Mouse (Mus musculus): ENCODE measurements around the gene Celsr1. TPM values are rescaled to one million over a fixed set of nuclear protein-coding genes. Genes with fewer than 3 reads are reported as not detected.

Celsr1 gene
- polyA plus RNA-seq, 1 experiment: 2.9 TPM

DNA sequence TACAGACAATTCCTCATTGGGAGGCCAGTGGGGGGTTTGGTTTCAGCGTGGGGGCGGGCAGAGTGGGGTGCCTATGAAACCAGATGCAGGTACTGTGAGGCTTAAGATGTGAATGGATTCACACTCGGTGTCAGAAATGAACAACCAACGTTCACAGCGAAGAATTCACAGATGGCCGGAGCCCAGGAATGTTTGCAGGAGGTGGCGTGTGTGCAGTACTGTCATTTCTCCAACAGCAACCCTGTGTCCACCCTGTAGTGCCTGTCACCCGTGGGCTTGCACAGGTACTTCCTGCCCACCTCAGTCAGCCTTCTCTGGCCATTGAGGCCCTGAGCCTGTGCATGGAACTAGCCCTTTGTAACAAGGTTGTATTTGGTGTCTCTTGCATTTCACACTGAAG, 85.6 kb downstream of the Celsr1 start:
- H3K27ac ChIP-seq (ENCODE audit: insufficient read depth, low read depth, low read length): no peak overlapping the region
- TF ChIP-seq POLR2A (IDR thresholded peaks at IDR 0.05; ENCODE audit: low read depth, low read length) (no peak), CTCF (IDR thresholded peaks at IDR 0.05; ENCODE audit: extremely low read depth, insufficient read length, insufficient replicate concordance, low read depth, low read length) (no peak)
- 80% methylated on average over 8 of the region's 8 CpGs for WGBS
- H3K27me3 ChIP-seq (ENCODE audit: control insufficient read depth, insufficient read depth, low read length): no peaks in the 10 kb centered on the region
- no peaks in the 10 kb centered on the region for H3K36me3 ChIP-seq (ENCODE audit: control insufficient read depth, insufficient read depth, low read length)
- H3K4me1 ChIP-seq (ENCODE audit: control insufficient read depth, insufficient read depth, insufficient read length, low read length): no peaks in the 10 kb centered on the region
- H3K4me3 ChIP-seq (ENCODE audit: low read depth, low read length): no peak overlapping the region

DNA sequence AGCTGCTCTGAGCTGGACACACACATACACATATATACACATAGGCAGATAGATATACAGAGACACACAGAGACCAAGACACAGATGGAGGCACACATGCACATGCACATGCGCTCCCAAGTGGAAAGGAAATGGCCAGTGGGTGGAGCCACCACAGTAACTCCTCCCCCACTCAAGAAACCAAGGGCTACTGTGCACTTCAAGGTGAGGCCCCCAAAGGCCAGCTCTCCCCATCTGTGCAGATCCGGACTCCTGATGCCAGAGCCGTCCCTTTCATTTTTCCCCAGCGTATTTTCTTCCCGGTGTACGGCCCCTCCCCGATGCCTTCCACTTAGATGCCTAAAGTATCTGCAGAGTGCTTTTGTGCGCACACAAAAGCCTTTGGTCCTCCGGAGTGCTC, 86.0 kb downstream of the Celsr1 start:
- no peak for TF ChIP-seq CTCF (IDR thresholded peaks at IDR 0.05; ENCODE audit: extremely low read depth, insufficient read length, insufficient replicate concordance, low read depth, low read length)
- TF ChIP-seq POLR2A (IDR thresholded peaks at IDR 0.05; ENCODE audit: low read depth, low read length): no peak
- Histone ChIP-seq H3K4me3 (ENCODE audit: low read depth, low read length) (no peak overlapping the region), H3K4me1 (ENCODE audit: control insufficient read depth, insufficient read depth, insufficient read length, low read length) (no peaks in the 10 kb centered on the region), H3K27me3 (ENCODE audit: control insufficient read depth, insufficient read depth, low read length) (no peaks in the 10 kb centered on the region), H3K36me3 (ENCODE audit: control insufficient read depth, insufficient read depth, low read length) (no peaks in the 10 kb centered on the region), H3K27ac (ENCODE audit: insufficient read depth, low read depth, low read length) (no peak overlapping the region)
- WGBS: 79% methylated on average over 9 of the region's 9 CpGs

DNA sequence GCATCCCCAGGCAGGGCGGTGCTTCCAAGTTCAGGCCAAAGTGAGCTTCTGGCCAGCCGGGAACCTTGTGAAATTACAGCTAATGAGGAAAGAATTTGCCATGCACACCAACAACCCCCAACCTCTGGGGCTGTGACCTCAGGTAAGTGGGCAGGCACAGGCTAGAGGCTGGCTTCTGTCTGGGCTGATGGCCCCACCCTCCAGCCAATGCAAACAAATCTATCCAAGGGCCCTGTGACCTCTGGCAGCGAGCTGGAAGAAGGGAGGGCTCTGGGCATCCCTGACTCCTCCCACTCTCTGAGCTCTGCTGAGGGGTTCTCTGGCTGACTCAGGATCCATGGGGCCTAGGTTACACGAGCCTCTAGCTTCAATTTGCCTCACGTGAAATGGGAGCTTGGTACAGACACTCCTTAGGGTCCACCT, 97.9 kb downstream of the Celsr1 start:
- TF ChIP-seq CTCF (IDR thresholded peaks at IDR 0.05; ENCODE audit: extremely low read depth, insufficient read length, insufficient replicate concordance, low read depth, low read length): no peak
- no peak for TF ChIP-seq POLR2A (IDR thresholded peaks at IDR 0.05; ENCODE audit: low read depth, low read length)
- WGBS: 38% methylated on average over 5 of the region's 5 CpGs
- no peaks in the 10 kb centered on the region for H3K27me3 ChIP-seq (ENCODE audit: control insufficient read depth, insufficient read depth, low read length)

DNA sequence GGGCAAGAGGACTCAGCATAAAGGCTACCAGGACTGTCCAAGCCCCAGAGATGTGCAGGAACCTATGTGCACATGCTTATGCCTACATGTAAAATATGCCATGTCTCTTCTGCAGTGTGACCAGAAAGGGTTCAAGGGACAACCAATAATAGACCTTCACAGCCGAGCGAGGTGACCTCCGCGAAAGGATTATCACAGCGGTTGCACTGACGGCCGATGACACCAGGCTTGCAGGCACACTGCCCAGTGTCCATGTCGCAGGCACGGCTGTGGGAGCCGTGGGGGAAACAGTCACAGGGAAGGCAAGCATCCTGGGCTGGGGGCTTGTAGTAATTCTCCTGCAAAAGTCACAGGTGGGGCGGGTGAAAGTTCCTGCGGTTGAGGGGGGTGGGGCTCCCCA, 105.4 kb downstream of the Celsr1 start:
- Histone ChIP-seq H3K36me3 (ENCODE audit: control insufficient read depth, insufficient read depth, low read length) (no peaks in the 10 kb centered on the region), H3K27me3 (ENCODE audit: control insufficient read depth, insufficient read depth, low read length) (no peaks in the 10 kb centered on the region), H3K4me1 (ENCODE audit: control insufficient read depth, insufficient read depth, insufficient read length, low read length) (no peaks in the 10 kb centered on the region), H3K4me3 (ENCODE audit: low read depth, low read length) (no peak overlapping the region), H3K27ac (ENCODE audit: insufficient read depth, low read depth, low read length) (no peak overlapping the region)
- WGBS: 80% methylated on average over 12 of the region's 12 CpGs
- TF ChIP-seq POLR2A (IDR thresholded peaks at IDR 0.05; ENCODE audit: low read depth, low read length): no peak
- no peak for TF ChIP-seq CTCF (IDR thresholded peaks at IDR 0.05; ENCODE audit: extremely low read depth, insufficient read length, insufficient replicate concordance, low read depth, low read length)

More for the DNA sequence above, 97.9 kb downstream of the Celsr1 start:
- H3K4me3 ChIP-seq (ENCODE audit: low read depth, low read length): no peak overlapping the region
- H3K4me1 ChIP-seq (ENCODE audit: control insufficient read depth, insufficient read depth, insufficient read length, low read length): no peaks in the 10 kb centered on the region
- no peaks in the 10 kb centered on the region for H3K36me3 ChIP-seq (ENCODE audit: control insufficient read depth, insufficient read depth, low read length)
- no peak overlapping the region for H3K27ac ChIP-seq (ENCODE audit: insufficient read depth, low read depth, low read length)

DNA sequence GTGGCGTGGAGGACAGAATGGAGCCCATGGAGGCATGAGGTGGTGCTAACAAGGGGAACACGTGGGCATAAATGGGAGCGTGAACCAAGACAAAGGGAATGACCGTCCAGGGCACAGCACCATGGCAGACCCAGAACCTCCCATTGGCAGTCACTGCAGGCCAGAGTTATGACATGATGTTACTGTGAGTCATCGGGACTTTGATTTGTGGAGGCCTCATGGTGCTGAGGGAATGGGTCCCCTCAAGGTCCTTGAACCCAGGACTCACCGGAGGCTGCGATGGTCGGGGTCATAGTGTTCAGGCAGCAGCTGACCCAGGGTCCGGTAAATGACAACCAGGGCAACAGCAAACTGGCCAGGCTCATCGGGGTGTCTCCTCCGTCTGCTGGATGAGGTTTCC, 111.7 kb downstream of the Celsr1 start:
- no peak overlapping the region for H3K4me3 ChIP-seq (ENCODE audit: low read depth, low read length)
- no peak for TF ChIP-seq POLR2A (IDR thresholded peaks at IDR 0.05; ENCODE audit: low read depth, low read length)
- no peak for TF ChIP-seq CTCF (IDR thresholded peaks at IDR 0.05; ENCODE audit: extremely low read depth, insufficient read length, insufficient replicate concordance, low read depth, low read length)
- 92% methylated on average over 11 of the region's 11 CpGs for WGBS
- H3K27ac ChIP-seq (ENCODE audit: insufficient read depth, low read depth, low read length): no peak overlapping the region
- no peaks in the 10 kb centered on the region for H3K27me3 ChIP-seq (ENCODE audit: control insufficient read depth, insufficient read depth, low read length)
- no peaks in the 10 kb centered on the region for H3K4me1 ChIP-seq (ENCODE audit: control insufficient read depth, insufficient read depth, insufficient read length, low read length)
- no peaks in the 10 kb centered on the region for H3K36me3 ChIP-seq (ENCODE audit: control insufficient read depth, insufficient read depth, low read length)

DNA sequence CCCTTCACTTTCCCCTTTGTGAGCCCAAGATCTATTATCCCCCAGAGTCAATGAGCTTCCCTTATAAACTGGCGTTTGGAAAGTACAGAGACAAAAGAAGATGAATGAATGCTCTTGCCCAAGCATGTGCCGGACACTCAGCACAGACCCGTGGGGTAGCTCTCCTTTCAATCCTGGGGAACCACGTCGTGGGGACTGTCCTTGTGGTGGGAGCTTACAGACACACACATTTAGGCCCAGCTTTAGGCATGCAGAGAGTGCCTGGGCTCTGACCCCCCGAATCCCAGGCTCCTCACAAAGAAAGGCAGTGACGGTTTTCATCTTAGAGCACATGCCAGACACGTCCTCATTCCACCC, 113.7 kb downstream of the Celsr1 start:
- no peaks in the 10 kb centered on the region for H3K4me1 ChIP-seq (ENCODE audit: control insufficient read depth, insufficient read depth, insufficient read length, low read length)
- 85% methylated on average over 8 of the region's 8 CpGs for WGBS
- no peaks in the 10 kb centered on the region for H3K36me3 ChIP-seq (ENCODE audit: control insufficient read depth, insufficient read depth, low read length)
- no peak overlapping the region for H3K27ac ChIP-seq (ENCODE audit: insufficient read depth, low read depth, low read length)
- no peak for TF ChIP-seq CTCF (IDR thresholded peaks at IDR 0.05; ENCODE audit: extremely low read depth, insufficient read length, insufficient replicate concordance, low read depth, low read length)
- TF ChIP-seq POLR2A (IDR thresholded peaks at IDR 0.05; ENCODE audit: low read depth, low read length): no peak
- no peak overlapping the region for H3K4me3 ChIP-seq (ENCODE audit: low read depth, low read length)
- H3K27me3 ChIP-seq (ENCODE audit: control insufficient read depth, insufficient read depth, low read length): no peaks in the 10 kb centered on the region

DNA sequence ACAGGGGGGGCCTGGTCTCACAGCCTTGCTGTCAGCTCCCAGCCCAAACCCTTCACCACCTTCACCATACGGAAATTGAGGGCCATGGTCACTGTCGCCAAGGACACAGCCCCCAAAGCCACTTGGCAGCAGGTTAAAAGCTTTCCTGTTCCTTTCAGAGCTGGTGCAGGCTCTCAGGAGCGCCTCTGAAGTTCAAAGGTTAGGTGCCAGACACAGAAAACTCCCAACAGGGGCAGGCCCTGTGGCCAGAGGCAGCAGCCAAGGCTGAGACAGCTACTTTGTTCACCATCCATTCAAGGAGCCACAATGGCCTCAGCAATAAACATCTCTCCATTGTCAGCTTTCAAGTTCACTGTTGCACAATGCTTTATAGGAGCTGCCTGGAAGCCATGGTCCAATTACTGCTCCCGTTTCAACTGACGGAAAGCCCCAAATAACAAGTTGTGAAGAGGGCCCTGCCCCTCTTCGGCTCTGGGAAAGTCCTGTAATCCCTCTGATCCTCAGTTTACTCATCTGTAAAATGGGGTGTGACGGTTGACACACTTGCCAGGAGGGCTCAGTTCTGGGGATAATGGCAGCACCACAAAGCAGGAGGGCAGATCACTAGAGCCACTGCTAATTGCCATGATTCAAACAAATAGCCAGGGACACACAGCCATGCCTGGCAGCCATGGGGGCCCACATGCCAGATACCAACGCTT, 114.2 kb downstream of the Celsr1 start:
- H3K27ac ChIP-seq (ENCODE audit: insufficient read depth, low read depth, low read length): no peak overlapping the region
- TF ChIP-seq CTCF (IDR thresholded peaks at IDR 0.05; ENCODE audit: extremely low read depth, insufficient read length, insufficient replicate concordance, low read depth, low read length) (no peak), POLR2A (IDR thresholded peaks at IDR 0.05; ENCODE audit: low read depth, low read length) (no peak)
- no peaks in the 10 kb centered on the region for H3K27me3 ChIP-seq (ENCODE audit: control insufficient read depth, insufficient read depth, low read length)
- no peak overlapping the region for H3K4me3 ChIP-seq (ENCODE audit: low read depth, low read length)
- H3K4me1 ChIP-seq (ENCODE audit: control insufficient read depth, insufficient read depth, insufficient read length, low read length): no peaks in the 10 kb centered on the region
- 61% methylated on average over 8 of the region's 8 CpGs for WGBS
- H3K36me3 ChIP-seq (ENCODE audit: control insufficient read depth, insufficient read depth, low read length): no peaks in the 10 kb centered on the region
